Mouse (Mus musculus): ENCODE data around the gene B3gnt3.

Gene B3gnt3

DNA sequence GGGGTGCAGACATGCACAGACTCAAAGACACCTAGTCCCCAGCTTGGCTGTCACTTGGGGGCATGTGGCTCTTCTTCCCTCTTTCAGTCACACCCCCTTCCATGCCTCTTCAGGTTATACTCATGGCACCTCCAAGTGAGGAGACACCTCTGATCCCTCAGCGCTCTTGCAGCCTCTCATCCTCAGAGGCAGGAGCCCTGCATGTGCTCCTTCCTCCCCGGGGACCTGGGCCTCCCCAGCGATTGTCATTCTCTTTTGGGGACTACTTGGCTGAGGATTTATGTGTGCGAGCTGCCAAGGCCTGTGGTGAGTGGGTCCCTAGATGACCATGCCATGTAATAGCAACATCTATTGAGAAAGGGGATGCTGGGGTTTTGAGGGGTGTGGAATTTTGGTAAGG is 23.4 kb downstream of the B3gnt3 start:
- DNase-seq (ENCODE audit: low spot score in 2 of 2), result no peak

DNA sequence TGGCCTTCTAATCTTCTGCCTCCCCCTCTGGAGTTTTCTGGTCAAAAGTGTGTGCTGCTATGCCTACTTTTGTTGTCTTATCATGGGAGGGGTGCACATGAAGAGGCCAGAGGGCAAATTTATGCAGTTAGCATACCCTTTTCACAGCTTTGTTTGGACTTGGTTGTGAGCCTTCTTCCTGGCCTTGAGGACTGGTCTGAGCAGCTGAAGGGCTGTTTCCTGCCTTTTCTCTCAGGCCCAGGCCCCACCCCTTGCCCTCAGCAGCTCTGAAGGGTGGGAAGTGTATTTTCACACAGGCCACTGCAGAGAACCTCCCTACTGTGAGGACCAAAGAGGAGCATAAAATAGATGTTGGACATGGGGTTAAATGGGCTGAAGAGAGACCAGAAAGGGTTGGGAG is 24.0 kb downstream of the B3gnt3 start:
- DNase-seq (ENCODE audit: low spot score in 2 of 2), result no peak

DNA sequence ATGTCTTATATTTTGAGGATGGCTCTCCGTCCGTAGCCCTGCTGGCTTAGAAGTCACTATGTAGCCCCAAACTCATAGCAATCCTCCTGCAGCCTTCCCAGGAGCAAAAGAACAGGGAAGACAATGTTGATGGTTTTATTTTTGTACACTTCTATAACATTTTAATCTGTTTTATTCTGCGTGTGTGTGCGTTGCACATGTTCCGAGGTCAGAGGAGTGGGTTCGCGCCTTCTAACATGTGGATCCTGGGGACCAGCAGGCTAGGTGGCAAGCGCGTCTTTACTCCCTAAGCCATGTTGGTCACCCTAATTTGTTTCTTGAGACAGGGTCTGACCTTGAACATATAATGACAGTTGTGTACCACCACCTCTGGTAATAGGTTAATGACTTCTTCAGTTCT is 24.8 kb downstream of the B3gnt3 start:
- no peak for DNase-seq (ENCODE audit: low spot score in 2 of 2)

DNA sequence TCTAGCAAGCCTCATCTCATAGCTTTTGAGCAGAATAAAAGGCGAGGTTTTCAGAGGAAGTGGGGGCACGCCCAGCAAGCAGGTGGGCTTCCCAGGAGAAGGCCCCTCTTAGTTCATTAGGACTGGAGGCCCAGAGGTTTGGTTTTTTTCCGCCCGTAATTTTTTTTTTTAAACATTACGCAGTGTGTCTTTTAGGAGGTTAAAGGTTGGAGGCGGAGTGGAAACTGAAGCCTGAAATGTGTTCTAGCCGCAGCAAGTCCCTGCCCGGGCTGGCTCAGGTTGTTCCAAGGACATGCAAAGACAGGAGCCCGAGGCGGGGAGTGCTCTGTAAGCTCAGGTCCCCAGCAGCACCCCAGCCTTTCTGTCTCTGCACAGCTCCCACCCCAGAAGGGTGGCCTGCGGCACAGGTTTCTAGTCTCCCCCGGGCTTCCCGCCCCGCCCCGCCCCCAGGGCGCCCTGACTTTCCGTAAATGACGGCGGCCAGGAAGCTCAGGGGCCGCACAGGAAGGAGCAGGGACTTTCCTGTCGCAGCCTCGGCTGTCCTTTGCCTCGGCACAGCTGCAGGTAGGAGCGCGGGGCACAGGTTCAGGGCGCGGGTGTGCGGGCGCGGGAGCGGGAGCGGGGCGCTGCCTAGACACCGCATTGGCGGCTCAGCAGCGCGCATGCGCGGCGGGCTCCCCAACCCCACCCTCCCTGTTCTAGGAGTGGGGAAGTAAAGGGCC is 25.4 kb downstream of the B3gnt3 start, which contains the start of gene Jak3:
TSS of gene Jak3 (plus strand) at position 277 of the 722 bp plus-strand sequence.
- peak in 1 of 2 experiments; percentile 61 for DNase-seq (ENCODE audit: low spot score in 2 of 2)

DNA sequence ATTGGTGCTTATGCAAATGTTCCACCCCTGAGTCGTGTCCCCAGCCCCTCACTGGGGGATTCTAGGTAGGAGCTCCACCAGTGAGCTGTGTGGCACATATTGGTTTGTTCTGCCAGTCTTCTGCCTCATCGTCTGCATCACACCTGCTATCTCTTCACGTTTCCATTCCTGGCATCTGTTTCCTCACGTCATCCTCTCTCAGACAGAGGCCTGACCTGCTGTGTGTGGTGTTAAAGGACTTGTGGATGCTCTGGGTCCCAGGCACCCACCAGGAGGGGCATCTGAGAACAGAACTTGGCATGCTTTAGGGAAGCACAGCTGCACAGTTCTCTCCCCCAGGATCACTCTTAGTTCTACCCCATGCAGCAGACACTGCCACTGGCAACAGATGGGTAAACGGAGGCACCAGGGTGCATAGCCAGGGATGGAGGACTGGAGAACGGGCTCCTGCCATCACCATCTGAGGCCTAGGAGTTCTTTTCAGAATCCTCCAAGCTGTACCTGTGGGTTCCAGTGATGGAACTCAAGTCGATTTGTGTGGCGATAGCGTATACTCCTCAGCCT is 26.1 kb downstream of the B3gnt3 start:
- DNase-seq (ENCODE audit: low spot score in 2 of 2), result no peak

DNA sequence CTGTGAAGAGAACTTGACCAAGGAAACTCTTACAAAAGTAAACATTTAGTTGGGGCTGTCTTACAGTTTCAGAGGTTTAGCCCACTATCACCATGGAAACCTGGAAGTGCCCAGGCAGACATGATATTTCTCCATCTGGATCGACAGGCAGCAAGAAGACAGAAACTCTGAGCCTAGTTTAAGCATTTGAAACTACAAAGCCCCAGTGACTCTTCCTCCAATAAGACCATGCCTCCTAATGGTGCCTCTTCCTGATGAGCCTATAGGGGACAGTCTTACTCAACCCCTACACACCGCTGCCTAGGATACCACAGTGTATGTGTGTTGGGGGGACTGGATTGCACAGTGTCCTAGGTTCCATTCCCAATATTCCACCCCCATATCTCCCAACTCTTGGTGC is 27.5 kb downstream of the B3gnt3 start:
- DNase-seq (ENCODE audit: low spot score in 2 of 2), result no peak

DNA sequence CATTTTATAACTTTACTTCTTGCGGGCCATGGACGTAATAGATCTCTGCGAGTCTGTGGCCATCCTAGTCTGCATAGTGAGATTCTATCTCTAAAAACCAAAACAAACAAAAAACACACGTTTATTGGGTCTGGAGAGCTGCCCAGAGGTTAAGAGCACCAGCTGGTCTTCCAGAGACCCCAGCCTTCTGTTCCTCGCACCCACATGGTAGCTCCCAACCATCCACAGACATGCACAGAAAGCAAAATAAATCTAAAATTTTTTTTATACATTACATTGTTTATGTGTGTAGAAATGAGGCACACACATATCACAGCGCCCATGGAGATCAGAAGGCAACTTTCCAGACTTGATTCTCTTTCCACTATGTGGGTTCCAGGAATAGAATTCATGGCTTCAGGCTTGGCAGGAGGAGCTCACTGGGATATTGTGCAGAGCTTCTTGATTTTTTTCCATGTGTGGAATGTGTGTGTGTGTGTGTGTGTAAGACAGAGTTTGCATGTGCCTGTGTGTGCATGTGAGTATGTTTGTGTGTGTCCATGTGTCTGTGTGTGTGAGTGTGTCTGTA is 29.3 kb downstream of the B3gnt3 start:
- DNase-seq (ENCODE audit: low spot score in 2 of 2), result no peak

DNA sequence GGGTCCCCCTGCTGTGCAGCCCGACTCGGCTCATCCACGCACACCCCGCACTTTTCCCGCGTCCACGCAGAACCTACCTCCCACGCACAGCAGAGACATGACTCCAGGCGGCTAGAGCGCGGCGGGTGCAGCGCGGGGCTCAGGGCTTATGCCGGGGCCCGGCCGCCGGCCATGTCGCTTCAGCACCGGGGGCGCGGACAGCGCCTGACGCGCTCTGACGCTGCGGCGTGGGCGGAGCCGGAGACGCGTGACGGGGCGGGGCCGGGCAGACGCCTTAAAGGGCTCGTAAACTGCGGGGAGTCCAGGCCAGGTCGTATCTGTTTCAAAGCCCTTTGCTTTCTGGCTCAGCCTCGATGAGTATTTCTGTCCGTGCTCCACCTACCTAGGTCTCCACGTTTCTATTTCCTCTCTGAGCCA is 30.0 kb downstream of the B3gnt3 start, which contains the start of gene Unc13a:
TSS of gene Unc13a (minus strand) at position 209 of the 417 bp plus-strand sequence.
- peak; percentile 84 to 92 for DNase-seq (ENCODE audit: low spot score in 2 of 2)

DNA sequence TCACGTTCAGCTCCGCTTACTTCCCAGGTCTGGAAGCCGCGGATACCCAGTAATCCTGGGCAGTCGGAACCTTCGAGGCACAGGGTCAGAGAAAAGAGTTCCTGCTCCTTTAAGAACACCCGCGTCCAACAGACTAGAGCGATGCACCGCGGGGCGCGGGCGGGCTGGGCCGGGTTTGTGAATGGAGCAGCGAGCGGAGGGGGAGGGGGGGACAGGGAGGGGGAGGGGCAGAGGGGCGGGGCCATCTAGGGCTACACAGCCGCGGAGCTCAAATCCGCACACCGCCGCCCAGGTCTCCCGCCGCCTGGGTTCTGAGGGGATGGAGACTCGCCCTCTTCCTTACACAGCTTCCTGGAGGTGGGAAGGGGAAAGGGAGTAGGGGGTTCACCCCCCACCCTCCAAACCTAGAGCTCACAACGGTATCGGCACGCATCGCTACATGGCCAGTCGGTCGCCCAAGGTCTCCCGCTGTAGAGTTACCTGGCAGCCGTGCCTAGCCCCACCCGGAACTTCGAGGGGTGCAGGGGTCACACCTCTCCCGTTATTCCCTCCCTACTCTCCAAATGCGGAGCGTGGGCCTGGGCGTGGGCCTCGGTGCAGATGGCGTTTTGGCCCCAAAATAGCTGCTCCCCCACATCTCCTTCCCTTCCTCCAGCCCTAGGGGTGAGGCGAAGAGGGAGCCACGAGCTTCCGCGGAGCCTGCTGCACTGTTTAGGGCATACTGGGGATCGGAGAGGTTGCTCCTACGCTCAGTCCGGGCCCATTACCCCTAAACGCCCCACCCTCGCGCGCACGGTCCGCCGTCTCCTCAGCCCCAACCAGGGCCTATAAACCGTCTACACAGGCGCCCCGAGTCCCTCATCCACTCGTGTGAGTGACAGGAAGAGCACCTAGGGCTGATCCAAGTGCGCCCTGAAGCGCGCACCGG is 30.7 kb downstream of the B3gnt3 start:
- peak; percentile 73 to 74 for DNase-seq (ENCODE audit: low spot score in 2 of 2)

DNA sequence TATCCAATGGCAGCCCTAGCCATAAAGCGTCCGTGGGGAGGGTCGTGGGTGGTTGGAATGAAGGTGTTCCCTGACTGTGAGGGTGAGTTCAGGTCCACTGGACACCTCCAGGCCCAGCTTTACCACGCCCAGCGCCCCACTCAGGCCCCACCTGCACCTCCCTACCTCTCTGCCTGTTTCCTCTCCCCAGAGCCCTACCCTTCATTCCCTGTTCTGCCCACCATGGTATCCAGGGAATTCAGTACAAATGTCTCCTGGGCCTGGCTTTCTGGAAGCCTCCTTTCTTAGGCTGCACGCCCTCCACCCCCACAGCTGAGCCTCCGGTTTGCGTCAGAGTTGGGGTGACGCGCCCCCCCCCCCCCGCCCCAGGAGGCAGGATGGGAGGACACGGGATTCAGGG is 31.4 kb downstream of the B3gnt3 start:
- DNase-seq (ENCODE audit: low spot score in 2 of 2), result no peak

DNA sequence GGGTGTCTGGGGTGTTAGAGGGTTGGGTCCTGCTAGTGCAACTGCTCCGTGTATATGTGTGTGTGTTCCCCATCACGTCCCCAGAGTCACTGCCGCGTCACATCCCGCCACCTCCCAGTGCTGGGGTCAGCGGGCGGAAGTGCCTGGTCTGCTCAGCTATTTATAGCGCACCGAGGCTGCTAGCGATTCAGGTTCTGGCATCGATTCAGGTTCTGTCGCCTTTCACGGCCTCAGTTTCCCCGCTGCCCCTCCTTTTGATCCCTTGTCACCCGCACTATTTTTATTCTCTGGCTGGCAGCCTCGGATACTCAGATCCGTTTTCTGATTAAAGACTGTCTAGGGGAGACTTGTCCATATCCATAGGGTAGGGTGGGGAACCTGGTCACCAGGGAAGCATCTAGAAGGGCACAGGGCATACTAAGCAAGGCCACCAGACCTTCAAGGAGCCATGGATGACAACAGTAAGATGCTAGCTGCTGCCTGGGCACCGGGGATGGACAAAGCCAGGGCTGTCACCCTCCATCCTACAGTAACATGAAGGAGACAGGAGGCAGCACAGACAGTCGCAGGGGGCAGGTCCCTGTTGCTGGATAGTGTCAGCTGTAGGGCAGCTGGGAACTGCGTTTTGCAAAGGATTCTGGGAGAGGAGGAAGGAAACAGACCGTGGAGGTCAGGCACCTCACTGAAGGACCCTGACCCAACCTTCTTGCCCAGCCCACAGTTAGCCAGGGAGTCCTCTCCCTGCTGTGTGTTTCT is 33.2 kb downstream of the B3gnt3 start:
- DNase-seq (ENCODE audit: low spot score in 2 of 2), result peak in 1 of 2 experiments; percentile 50

DNA sequence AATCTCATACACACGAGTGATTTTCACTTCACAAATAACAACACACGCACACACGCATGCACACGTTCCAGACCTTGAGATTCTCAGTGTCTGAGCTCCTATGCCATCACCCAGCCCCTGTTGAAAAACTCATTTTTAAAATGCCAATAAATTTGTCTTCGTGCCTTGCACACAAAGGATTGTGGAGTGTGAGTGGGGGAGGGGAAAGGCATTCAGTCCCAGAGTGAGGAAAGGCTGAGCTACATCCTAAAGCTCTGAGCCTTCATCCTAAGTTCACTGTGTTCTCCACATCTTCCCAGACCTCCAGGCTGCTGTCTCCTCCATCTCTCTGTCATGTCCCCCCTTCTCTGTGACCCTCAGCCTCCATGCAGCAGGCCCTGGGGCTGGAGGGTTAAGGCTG is 34.3 kb downstream of the B3gnt3 start:
- no peak for DNase-seq (ENCODE audit: low spot score in 2 of 2)

DNA sequence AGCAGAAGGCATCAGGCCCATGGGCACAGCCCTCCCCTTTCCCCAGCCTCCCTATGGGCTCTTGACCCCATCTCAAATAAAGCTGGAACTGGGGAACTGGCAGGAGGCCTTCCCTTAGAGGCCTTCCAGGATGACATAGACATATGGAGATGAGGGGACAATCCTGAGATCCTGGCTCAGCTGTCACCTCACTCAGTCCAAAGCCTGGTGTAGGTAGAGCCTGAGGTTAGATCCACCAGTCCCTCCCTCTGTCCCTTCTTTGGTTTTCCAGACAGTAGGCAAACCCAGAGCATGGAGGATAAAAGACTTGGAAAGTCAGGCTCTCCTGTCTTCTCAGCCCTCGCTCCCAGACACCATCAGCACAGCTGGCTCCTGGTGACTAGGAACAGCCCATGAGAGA is 34.7 kb downstream of the B3gnt3 start:
- no peak for DNase-seq (ENCODE audit: low spot score in 2 of 2)

DNA sequence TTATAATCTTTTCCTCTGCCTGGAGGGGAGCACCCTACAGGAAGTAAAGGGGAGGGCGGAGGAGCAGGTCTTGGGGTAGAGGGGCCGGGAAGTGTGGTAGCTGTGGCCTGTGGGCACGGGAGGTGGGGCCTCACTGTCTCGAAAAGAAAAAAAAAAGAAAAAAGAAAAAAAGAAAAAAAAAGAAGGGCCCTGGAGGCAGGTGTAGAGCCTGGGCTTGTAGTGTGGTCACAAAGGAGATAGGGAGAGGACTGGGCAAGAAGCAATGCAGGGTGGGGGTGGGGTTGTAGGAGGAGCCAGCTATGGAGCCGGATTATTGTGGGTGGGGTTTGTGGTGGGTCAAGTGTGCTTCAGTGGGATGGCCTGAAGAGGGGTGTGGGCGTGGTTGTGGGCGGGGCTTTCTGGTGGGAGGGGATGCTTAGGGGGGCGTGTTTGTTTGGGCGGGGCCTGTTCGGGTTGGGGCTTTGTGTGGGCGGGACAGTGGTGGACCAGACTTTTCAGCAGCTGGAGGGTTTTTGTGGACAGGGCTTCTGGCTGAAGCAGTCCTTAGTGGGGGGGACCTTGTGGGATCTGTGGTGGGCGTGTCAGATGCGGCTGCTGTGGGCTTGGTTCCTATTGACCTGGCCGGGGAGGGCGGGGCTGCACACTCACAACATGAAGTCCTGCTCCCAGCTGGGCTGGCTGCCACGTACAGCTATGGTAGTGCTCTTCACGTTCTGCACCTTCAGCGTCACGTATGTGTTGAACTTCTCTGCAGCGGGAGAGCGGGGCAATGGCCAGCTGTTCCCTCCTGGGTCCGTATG is 36.1 kb downstream of the B3gnt3 start:
- DNase-seq (ENCODE audit: low spot score in 2 of 2), result peak in 1 of 2 experiments; percentile 54

DNA sequence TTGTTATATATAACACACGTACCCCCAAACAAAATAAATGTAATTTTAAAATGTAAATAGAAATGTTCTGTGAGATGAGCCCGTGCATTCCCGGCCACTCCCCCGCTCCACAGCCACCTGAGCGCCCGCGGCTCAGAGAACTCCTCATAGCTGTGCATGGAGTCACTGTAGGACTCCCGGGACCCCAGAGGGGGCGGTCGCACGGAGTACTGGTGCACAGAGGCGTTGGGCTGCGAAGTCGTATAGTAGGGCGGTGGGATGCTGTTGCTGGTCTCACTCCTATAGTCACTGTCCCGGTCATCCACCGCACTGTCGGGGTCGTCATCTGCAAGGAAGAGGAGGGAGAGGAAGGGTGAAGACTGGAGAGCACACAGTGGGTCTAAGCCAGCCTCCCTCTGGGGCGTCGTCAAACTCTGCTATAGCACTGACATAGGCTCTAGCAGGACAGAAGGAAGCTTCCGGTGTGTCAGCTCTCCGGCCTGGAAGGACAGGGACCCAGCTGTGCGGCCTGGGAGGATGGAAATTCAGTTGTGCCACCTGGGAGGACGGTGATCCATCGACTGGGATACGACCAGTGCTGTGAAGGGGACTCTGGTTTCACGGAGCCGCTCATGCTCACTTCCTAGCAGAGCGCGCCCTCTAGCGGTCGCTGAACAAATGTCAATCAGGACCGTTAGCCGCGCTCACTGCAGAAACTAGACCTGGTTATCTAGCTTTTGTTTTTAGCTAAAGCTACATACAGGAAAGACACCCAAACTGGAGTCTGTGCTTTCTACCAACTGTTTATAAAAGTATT is 41.1 kb downstream of the B3gnt3 start:
- peak; percentile 60 to 81 for DNase-seq (ENCODE audit: low spot score in 2 of 2)

DNA sequence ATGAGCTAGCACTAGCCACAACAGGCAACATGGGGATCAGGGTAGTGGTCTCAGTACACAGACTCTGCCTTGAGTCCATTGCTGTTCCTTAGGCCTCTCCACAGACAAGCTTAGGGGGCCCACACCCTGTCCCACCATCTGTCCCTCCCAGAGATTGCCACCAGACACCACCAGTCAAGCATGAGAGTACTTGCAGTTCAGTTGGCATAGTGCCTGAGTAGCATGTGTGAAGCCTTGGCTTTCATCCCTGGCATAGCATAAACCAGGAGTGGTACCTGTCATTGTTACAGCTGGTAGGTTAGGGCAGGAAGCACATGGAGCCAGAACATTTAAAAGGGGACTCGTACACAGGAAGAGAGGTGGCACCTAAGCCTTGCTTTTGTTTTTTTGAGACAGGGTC is 41.8 kb downstream of the B3gnt3 start:
- no peak for DNase-seq (ENCODE audit: low spot score in 2 of 2)

DNA sequence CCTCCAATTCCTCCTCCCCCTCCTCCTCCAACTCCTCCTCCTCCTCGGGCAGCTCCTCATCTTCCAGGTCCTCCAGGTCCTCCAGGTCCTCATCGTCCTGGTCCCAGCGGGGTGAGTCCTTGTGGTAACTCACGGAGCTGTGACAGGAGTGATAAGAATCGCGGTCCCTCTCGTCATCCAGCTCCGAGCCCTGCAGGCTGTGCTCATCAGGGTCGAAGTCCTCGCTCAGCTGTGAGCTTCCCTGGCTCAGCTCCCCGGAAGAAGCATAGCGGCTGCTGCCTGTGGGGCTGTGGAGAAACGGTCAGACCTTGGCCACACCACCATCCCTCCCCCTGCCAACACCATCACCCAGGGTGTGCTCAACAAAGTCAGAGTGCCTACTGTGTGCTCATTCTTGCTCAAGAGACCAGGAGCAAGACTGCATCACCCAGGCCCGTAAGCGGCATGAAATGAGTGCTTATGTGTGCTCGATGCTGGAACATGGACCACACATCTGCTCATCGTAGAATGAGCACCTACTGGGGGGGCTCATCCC is 43.0 kb downstream of the B3gnt3 start:
- no peak for DNase-seq (ENCODE audit: low spot score in 2 of 2)

DNA sequence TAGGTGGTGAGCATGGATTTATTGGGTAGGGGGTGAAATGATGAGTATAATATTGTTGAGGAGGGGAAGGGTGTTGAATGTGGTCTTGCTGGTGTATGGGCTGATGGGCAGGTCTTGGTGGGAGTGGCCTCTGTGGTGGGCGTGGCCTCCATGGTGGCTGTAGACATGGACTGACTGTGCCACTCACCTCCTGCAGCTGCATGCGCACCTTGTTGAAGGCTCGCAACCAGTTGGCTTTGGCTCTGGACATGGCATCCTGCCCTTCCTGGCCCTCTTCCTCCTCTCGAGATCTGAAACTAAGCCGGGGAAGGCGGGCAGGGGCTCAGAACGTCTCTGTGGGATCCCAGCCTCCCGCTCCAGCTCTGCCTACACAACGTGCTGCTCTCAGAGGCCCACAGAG is 43.8 kb downstream of the B3gnt3 start:
- DNase-seq (ENCODE audit: low spot score in 2 of 2), result no peak

DNA sequence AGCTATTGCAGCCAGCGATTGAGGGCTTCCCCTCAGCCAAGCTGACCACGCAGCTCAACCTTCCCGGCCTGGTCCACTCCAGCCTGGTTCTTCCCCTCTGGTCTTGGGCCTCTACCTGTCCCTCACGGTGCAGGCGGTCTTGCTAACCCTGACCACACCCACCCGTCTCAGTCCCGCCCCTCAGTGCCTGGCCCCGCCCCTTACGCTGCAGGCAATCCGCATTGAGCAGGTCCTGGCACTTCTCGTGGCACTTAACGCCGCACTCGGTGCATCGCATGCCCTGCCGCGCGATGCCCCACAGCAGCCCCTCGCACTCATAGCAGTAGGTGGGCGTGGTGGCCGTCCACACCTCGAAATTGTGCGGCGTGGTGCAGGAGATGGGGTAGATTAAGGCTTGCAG is 47.0 kb downstream of the B3gnt3 start:
- DNase-seq (ENCODE audit: low spot score in 2 of 2), result no peak
